Mouse (Mus musculus): Measurements from ENCODE around the gene Grap2. TPM values are rescaled to one million over a fixed set of nuclear protein-coding genes. Genes with fewer than 3 reads are reported as not detected.
A peak's percentile ranks its signal among the peaks of the same experiment; 100 is the strongest.

Grap2 gene
- polyA plus RNA-seq, 1 experiment from 2014 or later, result 2.0 TPM

- 70% methylated on average over 18 of the region's 18 CpGs for WGBS
- Histone ChIP-seq H3K4me3 (no peak overlapping the region), H3K36me3 (no peaks in the 10 kb centered on the region), H3K9me3 (no peaks in the 10 kb centered on the region), H3K9ac (no peak overlapping the region), H3K4me1 (peaks cover 23% of the 10 kb centered on the region), H3K4me2 (replicated peaks) (no peak overlapping the region), H3K27me3 (replicated peaks) (0 out of 2 replicates have a peak, but pooled peaks cover 3% of the 10 kb centered on the region), H3K27ac (no peak overlapping the region)
- ATAC-seq (ENCODE audit: low FRiP score, low read depth), result no peak
These were observed 42.3 kb downstream of the Grap2 start for GRCm38 (mm10) chr15:80614500-80615289.

GRCm38 (mm10) chr15:80615290-80615570 is 42.8 kb downstream of the Grap2 start:
- ATAC-seq (ENCODE audit: low FRiP score, low read depth), result no peak
- Histone ChIP-seq H3K36me3 (no peaks in the 10 kb centered on the region), H3K9me3 (no peaks in the 10 kb centered on the region), H3K27me3 (replicated peaks) (0 out of 2 replicates have a peak, but pooled peaks cover 3% of the 10 kb centered on the region), H3K4me3 (no peak overlapping the region), H3K4me1 (peaks cover 23% of the 10 kb centered on the region), H3K27ac (no peak overlapping the region), H3K9ac (no peak overlapping the region), H3K4me2 (replicated peaks) (no peak overlapping the region)
- whole genome bisulfite sequencing, result 63% methylated on average over 2 of the region's 2 CpGs

DNA sequence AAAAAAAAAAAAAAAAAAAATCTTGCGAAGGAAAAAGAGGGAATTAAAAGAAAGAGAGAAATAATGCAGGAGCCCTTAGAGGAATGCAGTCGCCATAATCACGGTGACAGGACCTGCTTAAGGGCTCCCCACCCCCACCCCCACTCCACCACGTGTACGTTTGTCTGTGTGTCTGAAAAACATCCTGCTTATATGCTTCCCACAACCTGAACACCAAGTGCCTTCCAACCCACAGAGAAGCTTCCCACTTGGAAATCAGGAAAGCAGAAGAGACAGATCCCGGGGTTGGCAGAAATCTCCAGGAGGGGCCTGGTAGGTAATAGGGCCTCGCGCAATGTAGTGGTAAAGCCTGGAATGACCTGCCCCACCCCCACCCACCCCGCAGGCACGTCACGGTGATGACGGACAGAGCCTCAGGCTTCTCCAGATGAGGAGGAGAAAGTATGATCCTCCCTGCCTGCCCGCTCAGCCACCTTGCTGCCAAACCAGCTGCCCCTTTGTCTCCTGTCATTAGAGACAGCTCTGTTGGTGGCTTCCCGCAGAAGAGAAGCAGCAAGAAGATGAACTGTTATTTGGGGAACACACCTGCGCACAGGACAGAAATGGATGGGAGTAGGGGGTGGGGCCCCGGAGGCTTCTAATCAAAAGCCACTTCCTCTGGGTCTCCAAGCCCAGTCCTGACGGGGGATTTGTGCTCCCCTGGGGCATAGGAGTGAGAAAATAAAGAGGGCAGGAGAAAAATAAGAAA is 43.4 kb downstream of the Grap2 start:
- ATAC-seq (ENCODE audit: low FRiP score, low read depth), result no peak
- Histone ChIP-seq H3K9me3 (no peaks in the 10 kb centered on the region), H3K27me3 (replicated peaks) (0 out of 2 replicates have a peak, but pooled peaks cover 3% of the 10 kb centered on the region), H3K36me3 (no peaks in the 10 kb centered on the region), H3K4me1 (peaks cover 23% of the 10 kb centered on the region), H3K4me3 (no peak overlapping the region), H3K9ac (no peak overlapping the region), H3K27ac (no peak overlapping the region), H3K4me2 (replicated peaks) (peak overlapping the region; percentile 24)
- 4% methylated on average over 17 of the region's 17 CpGs for WGBS

DNA sequence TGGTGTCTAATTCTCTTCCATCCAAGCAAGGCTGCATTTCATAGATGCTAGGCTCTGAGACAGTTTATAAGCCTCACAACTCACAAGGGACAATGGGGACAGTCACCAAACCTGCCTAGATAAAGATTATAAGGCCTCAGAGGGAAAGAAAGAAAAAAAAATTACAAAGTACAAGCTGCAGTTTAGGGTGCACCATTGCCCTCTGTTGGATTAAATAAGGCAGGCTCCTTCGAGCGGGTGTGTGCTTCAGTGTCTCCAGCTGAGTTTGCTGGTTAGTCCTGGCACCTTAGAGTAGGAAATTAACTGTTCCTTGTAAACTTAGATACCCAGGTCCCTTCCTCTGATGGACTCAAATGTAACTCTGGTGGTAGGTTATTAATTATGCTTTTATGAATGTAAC is 45.4 kb downstream of the Grap2 start:
- WGBS, result 78% methylated on average over 2 of the region's 2 CpGs
- no peaks in the 10 kb centered on the region for H3K9me3 ChIP-seq
- H3K4me1 ChIP-seq, result peaks cover 29% of the 10 kb centered on the region
- no peaks in the 10 kb centered on the region for H3K36me3 ChIP-seq
- no peak for ATAC-seq (ENCODE audit: low FRiP score, low read depth)
- no peak overlapping the region for H3K27ac ChIP-seq
- no peak overlapping the region for H3K9ac ChIP-seq
- H3K27me3 ChIP-seq (replicated peaks), result 0 out of 2 replicates have a peak, but pooled peaks cover 3% of the 10 kb centered on the region
- H3K4me2 ChIP-seq (replicated peaks), result no peak overlapping the region
- no peak overlapping the region for H3K4me3 ChIP-seq

DNA sequence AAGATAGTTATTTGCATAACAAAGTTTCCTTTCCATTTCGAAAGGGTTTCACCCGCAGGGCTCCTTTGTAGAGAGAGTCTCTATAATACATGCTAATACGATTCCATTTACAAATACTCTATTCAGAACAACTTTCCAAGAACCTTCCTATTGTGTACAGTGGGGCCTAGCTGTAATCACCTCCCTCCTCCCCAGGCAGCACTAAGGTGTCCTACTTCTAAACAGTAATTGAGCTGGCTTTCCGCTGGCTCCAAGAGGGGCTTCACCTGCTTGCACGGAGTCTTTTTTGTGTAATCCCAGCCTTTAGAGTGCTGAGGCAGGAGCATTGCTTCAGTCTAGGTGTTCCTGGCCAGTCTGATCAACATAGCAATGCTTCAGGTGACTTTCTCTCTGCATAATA is 46.8 kb downstream of the Grap2 start:
- no peak overlapping the region for H3K4me3 ChIP-seq
- WGBS, result 64% methylated on average over 5 of the region's 5 CpGs
- peaks cover 17% of the 10 kb centered on the region for H3K4me1 ChIP-seq
- H3K4me2 ChIP-seq (replicated peaks), result no peak overlapping the region
- no peak for ATAC-seq (ENCODE audit: low FRiP score, low read depth)
- 0 out of 2 replicates have a peak, but pooled peaks cover 3% of the 10 kb centered on the region for H3K27me3 ChIP-seq (replicated peaks)
- no peaks in the 10 kb centered on the region for H3K36me3 ChIP-seq
- H3K9ac ChIP-seq, result no peak overlapping the region
- H3K9me3 ChIP-seq, result no peaks in the 10 kb centered on the region
- no peak overlapping the region for H3K27ac ChIP-seq

- Histone ChIP-seq H3K27ac (no peak overlapping the region), H3K9me3 (no peaks in the 10 kb centered on the region), H3K27me3 (replicated peaks) (0 out of 2 replicates have a peak, but pooled peaks cover 3% of the 10 kb centered on the region), H3K36me3 (no peaks in the 10 kb centered on the region), H3K4me2 (replicated peaks) (no peak overlapping the region), H3K9ac (no peak overlapping the region), H3K4me3 (no peak overlapping the region), H3K4me1 (peaks cover 13% of the 10 kb centered on the region)
- ATAC-seq (ENCODE audit: low FRiP score, low read depth), result no peak
- WGBS, result 76% methylated on average over 4 of the region's 4 CpGs
These were observed 47.4 kb downstream of the Grap2 start for GRCm38 (mm10) chr15:80619786-80620185.

- Histone ChIP-seq H3K36me3 (no peaks in the 10 kb centered on the region), H3K9ac (no peak overlapping the region), H3K4me1 (peaks cover 13% of the 10 kb centered on the region), H3K27ac (no peak overlapping the region), H3K9me3 (no peaks in the 10 kb centered on the region), H3K4me2 (replicated peaks) (no peak overlapping the region), H3K4me3 (no peak overlapping the region), H3K27me3 (replicated peaks) (0 out of 2 replicates have a peak, but pooled peaks cover 3% of the 10 kb centered on the region)
- WGBS, result 70% methylated on average over 8 of the region's 8 CpGs
- ATAC-seq (ENCODE audit: low FRiP score, low read depth), result no peak
These were observed 48.0 kb downstream of the Grap2 start for GRCm38 (mm10) chr15:80620371-80620770.

DNA sequence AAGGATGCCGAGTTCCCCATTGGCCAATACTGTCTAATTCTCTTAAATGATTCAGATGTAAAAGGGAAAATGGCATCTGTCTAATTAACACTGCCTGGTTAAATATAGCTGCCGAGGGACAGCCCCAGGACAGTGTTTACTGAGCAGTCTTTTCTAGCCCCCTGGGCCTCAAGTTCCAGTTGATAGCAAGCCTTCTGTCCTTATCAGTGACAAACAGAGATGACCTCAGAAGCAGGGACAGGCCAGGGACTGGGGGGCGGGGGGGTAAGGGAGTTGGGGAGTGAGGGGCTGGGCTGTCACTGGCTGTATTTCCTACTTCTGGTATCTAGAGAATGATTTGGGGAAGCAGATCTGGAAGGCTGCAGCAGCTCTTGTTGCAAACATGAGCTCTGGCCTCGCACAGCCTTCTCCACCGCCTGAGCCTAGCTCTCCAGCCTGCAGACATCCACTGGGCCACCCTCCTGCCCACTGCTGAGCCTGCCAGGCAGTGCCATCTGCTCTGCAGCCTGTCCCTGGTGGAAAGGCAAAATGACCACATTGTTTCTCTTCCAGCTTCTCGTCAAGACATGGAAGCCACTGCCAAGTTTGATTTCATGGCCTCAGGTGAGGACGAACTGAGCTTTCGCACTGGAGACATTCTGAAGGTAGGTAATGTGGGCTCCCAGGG is 50.9 kb downstream of the Grap2 start:
- Histone ChIP-seq H3K27ac (no peak overlapping the region), H3K4me3 (no peak overlapping the region), H3K9ac (no peak overlapping the region), H3K9me3 (no peaks in the 10 kb centered on the region), H3K4me1 (peaks cover 6% of the 10 kb centered on the region), H3K36me3 (no peaks in the 10 kb centered on the region), H3K4me2 (replicated peaks) (no peak overlapping the region), H3K27me3 (replicated peaks) (no peaks in the 10 kb centered on the region)
- no peak for ATAC-seq (ENCODE audit: low FRiP score, low read depth)
- WGBS, result 71% methylated on average over 8 of the region's 8 CpGs

GRCm38 (mm10) chr15:80626472-80626871 is 54.1 kb downstream of the Grap2 start:
- no peaks in the 10 kb centered on the region for H3K27me3 ChIP-seq (replicated peaks)
- no peak overlapping the region for H3K4me3 ChIP-seq
- H3K4me1 ChIP-seq, result peaks cover under 1% of the 10 kb centered on the region; the same call in 1 of the 2 replicates
- no peak overlapping the region for H3K27ac ChIP-seq
- no peaks in the 10 kb centered on the region for H3K9me3 ChIP-seq
- no peaks in the 10 kb centered on the region for H3K36me3 ChIP-seq
- no peak for ATAC-seq (ENCODE audit: low FRiP score, low read depth)
- H3K4me2 ChIP-seq (replicated peaks), result no peak overlapping the region
- no peak overlapping the region for H3K9ac ChIP-seq
- WGBS, result 59% methylated on average over 6 of the region's 6 CpGs

DNA sequence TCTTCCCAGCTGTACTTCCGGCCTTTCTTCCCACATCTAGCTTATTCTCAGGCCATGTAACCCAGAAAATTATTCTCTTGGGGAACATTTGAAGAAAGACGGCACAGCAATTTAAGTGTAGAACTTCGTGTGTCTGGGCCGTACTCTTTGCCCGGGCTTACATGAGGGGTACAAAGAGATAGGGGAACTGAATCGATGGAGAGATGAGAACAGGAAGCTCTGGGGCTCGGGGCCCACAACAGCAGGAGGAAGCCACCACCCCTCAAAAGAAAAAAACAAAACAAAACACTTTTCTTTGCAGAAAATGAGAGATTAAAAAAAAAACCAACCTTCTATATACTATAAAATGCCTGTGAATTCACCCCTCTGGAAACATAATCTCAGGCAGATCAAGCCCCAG is 57.8 kb downstream of the Grap2 start:
- ATAC-seq (ENCODE audit: low FRiP score, low read depth), result no peak
- no peaks in the 10 kb centered on the region for H3K4me1 ChIP-seq
- H3K9me3 ChIP-seq, result no peaks in the 10 kb centered on the region
- no peaks in the 10 kb centered on the region for H3K27me3 ChIP-seq (replicated peaks)
- no peak overlapping the region for H3K4me2 ChIP-seq (replicated peaks)
- H3K36me3 ChIP-seq, result no peaks in the 10 kb centered on the region
- H3K27ac ChIP-seq, result no peak overlapping the region
- no peak overlapping the region for H3K4me3 ChIP-seq
- WGBS, result 80% methylated on average over 7 of the region's 7 CpGs
- H3K9ac ChIP-seq, result no peak overlapping the region

DNA sequence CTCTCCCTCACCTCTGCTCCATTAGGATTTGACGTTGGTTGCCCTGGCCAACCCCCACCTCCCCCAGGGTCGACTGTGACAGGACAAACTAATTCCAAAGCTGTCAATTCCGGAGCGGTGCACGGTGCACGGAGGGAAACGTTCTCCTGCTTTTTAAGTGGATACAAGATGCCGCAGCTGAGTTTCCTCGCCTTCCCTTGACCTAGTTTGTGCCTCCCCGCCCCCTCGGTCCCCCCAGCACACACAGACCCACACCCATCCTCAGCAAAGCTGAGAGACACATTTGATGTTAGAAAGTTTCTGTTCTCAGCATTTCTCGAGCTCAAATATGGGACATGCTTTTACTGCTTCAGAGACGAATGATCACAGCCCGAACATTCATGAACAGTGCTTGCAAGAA is 58.3 kb downstream of the Grap2 start:
- WGBS, result 72% methylated on average over 14 of the region's 14 CpGs
- no peak for ATAC-seq (ENCODE audit: low FRiP score, low read depth)
- no peaks in the 10 kb centered on the region for H3K27me3 ChIP-seq (replicated peaks)
- no peaks in the 10 kb centered on the region for H3K36me3 ChIP-seq
- no peaks in the 10 kb centered on the region for H3K9me3 ChIP-seq
- no peak overlapping the region for H3K9ac ChIP-seq
- no peak overlapping the region for H3K27ac ChIP-seq
- H3K4me3 ChIP-seq, result no peak overlapping the region
- no peak overlapping the region for H3K4me2 ChIP-seq (replicated peaks)
- no peaks in the 10 kb centered on the region for H3K4me1 ChIP-seq

DNA sequence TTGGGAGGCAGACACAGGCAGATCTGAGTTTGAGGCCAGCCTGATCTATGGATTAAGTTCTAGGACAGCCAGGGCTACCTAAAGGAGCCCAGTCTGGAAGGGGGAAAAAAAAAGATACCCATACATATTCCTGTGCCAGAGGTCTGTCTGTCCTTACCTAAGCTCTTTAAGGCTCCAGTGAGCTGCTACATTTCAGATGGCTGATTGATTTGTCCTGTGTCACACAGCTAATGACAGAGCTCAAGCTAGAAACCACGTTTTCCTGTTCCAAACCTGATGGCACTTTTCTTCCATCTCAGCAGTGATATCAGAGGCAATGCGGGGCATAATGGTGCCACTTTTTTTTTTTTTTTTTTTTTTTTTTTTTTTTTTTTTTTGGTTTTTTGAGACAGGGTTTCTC is 58.9 kb downstream of the Grap2 start:
- H3K4me2 ChIP-seq (replicated peaks), result no peak overlapping the region
- no peaks in the 10 kb centered on the region for H3K9me3 ChIP-seq
- WGBS, result 81% methylated on average over 2 of the region's 2 CpGs

More for the DNA sequence above, 58.9 kb downstream of the Grap2 start:
- H3K9ac ChIP-seq, result no peak overlapping the region
- H3K36me3 ChIP-seq, result no peaks in the 10 kb centered on the region
- no peak overlapping the region for H3K27ac ChIP-seq
- ATAC-seq (ENCODE audit: low FRiP score, low read depth), result no peak
- no peak overlapping the region for H3K4me3 ChIP-seq
- H3K27me3 ChIP-seq (replicated peaks), result no peaks in the 10 kb centered on the region
- no peaks in the 10 kb centered on the region for H3K4me1 ChIP-seq

All from neural tube, embryonic 12.5 days (tissue).